Mouse (Mus musculus) T-cell, adult 66 days (primary cell): ENCODE results near the gene Kcnip1. TPM values are rescaled to one million over a fixed set of nuclear protein-coding genes. Genes with fewer than 3 reads are reported as not detected.

ENCODE experiments used
- total RNA-seq, 2 experiments: library from RNA; stranded (reverse); gene quantifications; 3 replicates in 1 of 2; 4 replicates in 1 of 2; pipeline ENCODE4 v1.2.4; 2023

Kcnip1 gene
- not detected for total RNA-seq

DNA sequence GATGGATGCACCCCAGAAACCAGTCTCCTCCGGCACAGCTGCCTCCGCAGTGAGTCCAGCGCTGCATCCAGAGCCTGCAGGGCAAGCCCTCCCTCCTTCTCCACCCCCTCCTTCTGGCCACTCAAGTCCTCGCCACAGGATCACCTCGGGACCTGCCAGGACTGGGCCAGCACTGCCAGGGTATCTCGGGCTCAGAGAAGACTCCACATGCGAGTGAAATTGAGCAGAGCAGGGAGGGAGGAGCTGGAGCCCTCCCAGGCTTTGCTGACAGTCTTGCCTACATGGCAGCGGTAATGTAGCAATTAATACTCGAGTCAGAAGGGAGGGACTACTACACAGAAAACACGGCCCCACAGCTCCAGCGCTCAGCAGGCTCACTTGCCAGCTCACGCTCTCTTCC is at the start of gene Kcnip1:
TSS of gene Kcnip1 (minus strand) at position 215 of the 400 bp plus-strand sequence.

DNA sequence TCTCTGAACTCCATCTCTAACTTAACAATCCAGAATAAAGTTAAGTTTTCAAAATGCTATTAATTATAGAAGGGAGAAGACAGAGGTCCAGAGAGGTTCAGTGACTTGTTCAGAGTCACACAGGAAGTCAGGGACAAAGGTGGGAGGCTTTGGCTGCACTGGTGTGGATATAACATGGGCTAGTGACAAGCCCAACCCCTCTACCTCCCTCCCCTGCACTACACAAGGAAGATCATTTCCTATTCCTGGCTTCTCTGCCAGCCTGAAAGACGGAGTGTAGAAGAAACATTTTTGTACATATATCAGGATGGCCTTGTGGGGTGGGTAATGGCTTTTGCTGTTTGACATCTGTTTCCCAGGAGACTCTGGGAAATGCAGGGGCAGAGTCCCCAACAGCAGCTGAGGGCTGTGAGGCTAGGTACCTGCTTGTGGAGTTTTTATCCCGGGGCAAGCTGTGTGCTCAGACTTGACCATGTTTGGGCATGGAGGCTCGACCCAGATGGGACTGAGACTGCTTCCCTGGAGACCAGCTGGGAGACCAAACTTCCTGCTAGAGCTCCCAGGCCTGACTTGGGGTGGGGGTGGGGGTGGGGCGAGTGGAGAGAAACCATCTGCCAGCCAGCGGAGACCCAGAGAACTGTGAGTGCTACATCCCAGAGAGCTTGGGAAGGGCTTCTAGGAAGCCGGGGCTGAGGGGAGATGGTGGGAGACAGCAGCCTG is 30.1 kb downstream of the Kcnip1 start, which contains the start of gene Kcnmb1:
TSS of gene Kcnmb1 (plus strand) at position 326 of the 720 bp plus-strand sequence.

DNA sequence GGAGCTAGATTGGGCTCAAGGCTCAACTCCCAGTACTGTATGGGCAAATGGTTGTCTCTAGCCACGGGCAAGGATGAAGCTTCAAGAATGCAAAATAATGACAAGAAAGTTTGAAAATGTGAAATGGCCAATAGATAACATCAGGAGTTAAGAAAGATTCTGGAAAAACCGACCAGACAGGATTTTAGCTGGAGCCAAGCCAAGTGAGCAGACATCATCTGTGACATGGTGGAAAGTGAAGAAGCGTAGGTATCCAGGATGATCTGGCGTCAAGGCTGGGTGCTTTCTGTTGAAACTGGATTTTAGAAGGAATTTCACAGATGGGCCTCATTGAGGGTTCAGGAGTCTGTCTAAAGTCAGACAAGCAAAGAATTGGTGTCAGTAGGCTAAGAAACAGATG is 394.0 kb downstream of the Kcnip1 start, which contains the start of gene D130052B06Rik:
TSS of gene D130052B06Rik (plus strand) at position 317 of the 400 bp plus-strand sequence.

Other genes with a start within 250 kb of the Kcnip1 start
- under 1 TPM in 1 of 2 experiments, not detected in 1; 0.17 TPM for gene Kcnmb1, start 30.1 kb downstream of the Kcnip1 start, total RNA-seq
- gene Lcp2, start 53.8 kb upstream of the Kcnip1 start, total RNA-seq: 100 to 1,000 TPM; 262 to 282 TPM
- 1 to 10 TPM in 1 of 2 experiments, not detected in 1; 1.1 TPM for gene 4930469K13Rik, start 105.4 kb upstream of the Kcnip1 start, total RNA-seq
- under 1 TPM in 1 of 2 experiments, not detected in 1; 0.39 TPM for gene Foxi1, start 214.9 kb upstream of the Kcnip1 start, total RNA-seq